Comparison of ENCODE assay signal across 18 mouse cellular contexts in the genomic region with DNA sequence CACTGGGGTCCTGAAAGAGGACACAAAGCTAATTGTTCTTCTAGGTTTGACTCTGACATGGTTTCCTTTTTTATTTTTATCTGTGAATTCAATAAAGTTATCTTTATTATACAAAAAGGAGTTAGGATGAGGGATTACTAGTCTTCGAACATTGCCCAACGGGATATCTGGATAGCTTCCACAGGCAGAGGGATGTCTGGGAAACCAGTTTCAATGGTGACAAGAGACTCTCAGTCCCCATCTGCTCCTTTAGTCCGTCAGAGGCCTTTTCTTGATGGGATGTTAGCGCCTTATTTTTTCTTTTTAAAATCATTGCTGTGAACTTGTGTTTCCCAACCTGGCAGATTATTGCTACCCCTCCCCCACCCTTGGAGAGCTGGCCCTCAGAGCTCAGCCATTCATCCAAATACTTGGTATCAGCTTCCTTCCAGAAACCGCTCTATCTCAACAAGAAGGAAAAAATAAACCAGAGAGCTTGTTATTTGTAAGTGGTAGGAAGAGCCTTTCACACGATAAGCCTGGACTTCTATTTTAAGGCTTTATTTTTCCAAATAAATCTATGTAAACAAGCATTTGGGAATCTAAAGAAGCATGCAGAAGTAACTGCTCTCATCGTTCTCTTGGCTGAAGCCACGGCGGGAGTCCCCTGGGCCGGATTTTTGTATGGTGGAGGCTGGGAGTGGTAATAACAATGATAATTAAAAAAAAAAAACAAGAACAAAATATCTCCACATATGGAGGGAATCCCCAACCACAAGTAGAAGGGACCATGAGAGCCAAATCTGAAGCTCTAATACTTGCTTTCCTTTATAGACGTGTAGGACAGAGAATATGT.
A peak's percentile ranks its signal among the peaks of the same experiment; 100 is the strongest.
DNase-seq lines count a peak whose midpoint lies in the region; ATAC-seq and TF ChIP-seq lines count a peak whose summit lies in the region.
"Had no signal": no experiment of that assay in that cellular context is flagged by ENCODE, and none has a peak within 500 bp of the region (broad histone marks: within the 10 kb centered on the region; RNA-seq: fewer than 3 reads in every experiment).

No protein-coding gene starts in this region.

- no peak for TF ChIP-seq CTCF in cerebellum, adult 2 months (IDR thresholded peaks at IDR 0.05; ENCODE audit: borderline replicate concordance, insufficient read depth, low read depth, low read length)
- TF ChIP-seq CTCF in brain, embryonic 14.5 days (IDR thresholded peaks at IDR 0.05; ENCODE audit: borderline replicate concordance, extremely low read depth, insufficient read depth, insufficient read length) = no peak

- no peak overlapping the region for H3K4me2 ChIP-seq in hindbrain, embryonic 12.5 days (replicated peaks)
- H3K4me2 ChIP-seq: embryonic facial prominence, embryonic 12.5 days; liver, embryonic 13.5 days had no signal

- no peak overlapping the region for H3K9ac ChIP-seq in hindbrain, embryonic 12.5 days
- H3K9ac ChIP-seq: embryonic facial prominence, embryonic 12.5 days; liver, embryonic 13.5 days had no signal

- no peak for TF ChIP-seq POLR2A in cerebellum, adult 2 months (IDR thresholded peaks at IDR 0.05; ENCODE audit: borderline replicate concordance, insufficient read depth, low read length)
- no peak for TF ChIP-seq POLR2A in brain, embryonic 14.5 days (IDR thresholded peaks at IDR 0.05; ENCODE audit: borderline replicate concordance, extremely low read depth, insufficient read depth, insufficient read length, poor library complexity, severe bottlenecking)

- ATAC-seq in hindbrain, embryonic 12.5 days (ENCODE audit: low FRiP score) = no peak
- ATAC-seq: inflammation-experienced regulatory T-cells, adult 6 months; midbrain, embryonic 16.5 days had no signal

- no peak overlapping the region for H3K4me3 ChIP-seq in cerebellum, adult 2 months (replicated peaks; ENCODE audit: insufficient read depth, low read depth, low read length)
- no peak overlapping the region for H3K4me3 ChIP-seq in heart, embryonic 10.5 days
- no peak overlapping the region for H3K4me3 ChIP-seq in hindbrain, embryonic 12.5 days
- H3K4me3 ChIP-seq: embryonic facial prominence, embryonic 12.5 days; liver, embryonic 13.5 days had no signal

- no peaks in the 10 kb centered on the region for H3K9me3 ChIP-seq in heart, embryonic 10.5 days
- no peaks in the 10 kb centered on the region for H3K9me3 ChIP-seq in hindbrain, embryonic 12.5 days (replicated peaks)
- H3K9me3 ChIP-seq: embryonic facial prominence, embryonic 12.5 days; liver, embryonic 13.5 days had no signal

- H3K27me3 ChIP-seq in cerebellum, adult 2 months (ENCODE audit: control insufficient read depth, insufficient read depth, low read length) = no peaks in the 10 kb centered on the region; the same call in 1 of the 2 replicates
- H3K27me3 ChIP-seq in heart, embryonic 10.5 days (ENCODE audit: insufficient read depth, poor library complexity, severe bottlenecking) = no peaks in the 10 kb centered on the region
- H3K27me3 ChIP-seq in hindbrain, embryonic 12.5 days = no peaks in the 10 kb centered on the region
- H3K27me3 ChIP-seq: embryonic facial prominence, embryonic 12.5 days; liver, embryonic 13.5 days had no signal

- peak; percentile 32 to 37 for DNase-seq in cerebellum, postnatal 14 days
- DNase-seq in cerebellum, adult 2 months = no peak
- peak; percentile 36 for DNase-seq in heart, adult 8-10 months (ENCODE audit: low spot score)
- DNase-seq in heart, embryonic 10.5 days (ENCODE audit: low spot score) = no peak
- peak; percentile 28 for DNase-seq in brain, embryonic 14.5 days (ENCODE audit: low read depth)
- peak; percentile 13 for DNase-seq in heart, postnatal 4 days
- no peak for DNase-seq in thymus, postnatal 14 days
- DNase-seq: adrenal gland, adult 2 months; cerebellum, adult 11 months; kidney, adult 8-10 months; kidney, postnatal 36 days; liver, embryonic 13.5 days; retina, postnatal 1 day; thymus, adult 18-20 months had no signal

- H3K27ac ChIP-seq in cerebellum, adult 2 months (ENCODE audit: insufficient read depth, low read length) = no peak overlapping the region
- H3K27ac ChIP-seq in heart, embryonic 10.5 days = no peak overlapping the region
- H3K27ac ChIP-seq in hindbrain, embryonic 12.5 days = no peak overlapping the region
- H3K27ac ChIP-seq: embryonic facial prominence, embryonic 12.5 days; liver, embryonic 13.5 days had no signal

- WGBS in cerebellum, adult 2 months = 61% methylated on average over 11 of the region's 11 CpGs
- WGBS in heart, embryonic 10.5 days = 66% methylated on average over 11 of the region's 11 CpGs
- WGBS in hindbrain, embryonic 12.5 days = 83% methylated on average over 11 of the region's 11 CpGs

- H3K4me1 ChIP-seq in cerebellum, adult 2 months (ENCODE audit: control insufficient read depth, insufficient read depth, low read length) = no peaks in the 10 kb centered on the region; the same call in 1 of the 2 replicates
- peaks cover 9% of the 10 kb centered on the region for H3K4me1 ChIP-seq in heart, embryonic 10.5 days
- H3K4me1 ChIP-seq in hindbrain, embryonic 12.5 days = no peaks in the 10 kb centered on the region
- H3K4me1 ChIP-seq: liver, embryonic 13.5 days had no signal

- no peaks in the 10 kb centered on the region for H3K36me3 ChIP-seq in heart, embryonic 10.5 days
- H3K36me3 ChIP-seq in hindbrain, embryonic 12.5 days = no peaks in the 10 kb centered on the region
- H3K36me3 ChIP-seq: embryonic facial prominence, embryonic 12.5 days; liver, embryonic 13.5 days had no signal

Comparison
In these comparisons a context has a peak if more than half of its experiments do, and no peak if none do; other contexts are left out.
1. DNase-seq: peak in cerebellum, postnatal 14 days (2 of 2), heart, adult 8-10 months (single experiment), brain, embryonic 14.5 days (single experiment) and heart, postnatal 4 days (single experiment); none in cerebellum, adult 2 months (0 of 2), heart, embryonic 10.5 days (single experiment) and thymus, postnatal 14 days (single experiment).